Mouse (Mus musculus) adrenal gland, postnatal 0 days (tissue): ENCODE results near the gene Tmem258. TPM values are rescaled to one million over a fixed set of nuclear protein-coding genes. Genes with fewer than 3 reads are reported as not detected.

Experiments used
- microRNA-seq: library from miRNA; unstranded; fragments of <30 nt; microRNA quantifications from one replicate; pipeline ENCODE4, GENCODE M21; 2016; ENCODE audit warnings: borderline replicate concordance; ENCODE audit not compliant: insufficient number of aligned reads
- polyA plus RNA-seq: library from polyadenylated mRNA; unstranded; fragments of >200 nt; fragmentation: Nextera tagmentation; extraction: Ambion mirVana; gene quantifications from 2 replicates; pipeline ENCODE4 v1.2.1, GENCODE M21; 2015

Gene Tmem258
- 538 and 559 TPM in 2 replicates for polyA plus RNA-seq

DNA sequence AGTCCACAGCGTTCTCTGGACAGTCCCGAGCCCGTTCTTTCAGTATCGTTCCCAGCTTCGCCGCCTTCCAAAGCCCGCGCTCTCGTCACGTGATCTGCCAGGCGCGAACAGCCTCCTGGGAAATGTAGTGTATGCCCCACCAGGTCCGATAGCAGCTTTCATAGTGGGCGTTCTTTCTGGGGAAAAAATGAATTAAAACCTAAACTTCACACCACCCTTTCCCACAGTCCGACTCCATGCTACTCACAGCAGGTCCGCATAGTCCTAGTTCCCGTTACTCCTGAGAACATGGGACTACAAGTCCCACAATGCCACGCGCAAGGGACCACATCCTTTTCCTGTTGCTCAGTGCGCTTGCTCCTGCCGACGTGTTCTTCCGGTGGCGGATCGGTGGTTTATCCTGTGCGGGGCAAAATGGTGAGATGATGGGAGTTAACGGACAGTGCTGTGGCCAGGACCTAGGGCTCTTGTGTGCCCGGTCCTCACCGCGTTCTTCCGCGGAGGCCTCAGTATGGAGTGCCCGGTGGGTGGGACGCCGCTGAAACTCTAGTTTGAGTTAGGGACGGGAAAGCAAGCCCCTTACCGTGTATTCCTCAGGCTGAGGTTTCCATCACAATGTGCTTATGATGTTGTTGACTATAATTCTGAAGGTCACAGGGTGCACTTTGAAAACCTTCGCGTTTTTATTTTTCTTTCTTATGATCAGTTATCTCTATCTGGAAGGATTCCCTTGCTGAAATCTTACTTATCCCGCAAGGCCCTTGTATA is at the start of gene Tmem258, which contains the start of gene Fen1:
TSS of gene Tmem258 (plus strand) at position 167 of the 768 bp plus-strand sequence.
TSS of gene Fen1 (minus strand) at position 322 of the 768 bp plus-strand sequence.

DNA sequence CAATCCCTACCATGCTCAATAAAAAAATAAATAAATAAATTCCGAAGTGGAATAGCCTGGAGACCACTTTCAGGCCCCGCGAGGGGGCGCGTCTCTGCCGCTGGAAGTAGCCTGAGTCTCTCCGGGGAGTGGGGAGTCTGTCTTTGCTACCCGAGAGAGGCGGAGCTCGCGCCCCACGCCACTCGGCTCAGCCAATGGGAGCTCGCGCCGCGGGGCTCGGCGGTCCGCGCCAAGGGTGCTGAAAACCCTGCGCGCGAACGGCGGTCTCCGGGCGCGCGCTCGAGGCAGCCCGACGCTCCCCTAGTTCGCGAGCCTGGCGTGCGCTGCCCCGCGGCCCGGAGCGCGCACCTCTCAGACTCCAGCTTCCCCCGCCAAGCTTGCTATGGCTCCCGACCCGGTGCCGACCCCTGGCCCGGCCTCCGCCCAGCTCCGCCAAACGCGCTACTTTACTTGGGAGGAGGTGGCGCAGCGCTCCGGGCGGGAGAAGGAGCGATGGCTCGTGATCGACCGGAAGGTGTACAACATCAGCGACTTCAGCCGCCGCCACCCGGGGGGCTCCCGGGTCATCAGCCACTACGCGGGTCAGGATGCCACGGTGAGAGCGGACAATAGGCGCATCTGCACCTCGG is 21.0 kb upstream of the Tmem258 start, which contains the start of gene Fads1:
TSS of gene Fads1 (plus strand) at position 219 of the 629 bp plus-strand sequence.

DNA sequence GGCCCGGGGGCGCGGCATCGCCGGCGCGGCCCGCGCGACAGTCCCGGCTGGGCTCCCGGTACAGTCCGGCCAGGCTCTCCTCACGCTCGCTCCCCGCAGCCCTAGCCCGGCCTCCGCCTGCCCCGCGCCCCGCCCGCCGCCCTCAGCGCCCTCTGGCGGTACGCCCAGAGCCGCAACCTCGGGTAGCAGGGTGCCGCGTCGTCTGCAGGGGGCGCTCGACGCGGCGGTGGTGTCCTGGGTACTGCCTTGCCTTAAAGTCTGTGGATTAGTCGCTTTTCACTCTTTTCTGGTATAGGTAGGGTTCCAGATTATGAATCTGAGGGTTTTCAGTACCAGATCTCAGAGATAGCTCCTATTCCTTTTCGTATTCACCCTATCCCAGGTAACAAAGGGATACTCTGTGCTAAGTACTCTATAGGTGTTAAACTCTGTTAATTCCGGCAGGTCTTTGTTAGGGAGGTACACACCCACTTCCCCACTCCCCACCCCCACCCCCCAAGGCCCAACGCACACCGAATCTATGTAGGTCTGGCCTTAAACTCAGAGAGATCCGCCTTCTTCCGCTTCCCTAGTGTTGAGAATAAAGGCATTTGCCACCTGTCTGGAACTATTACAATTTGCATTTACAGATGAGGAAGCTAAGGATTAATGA is 37.0 kb downstream of the Tmem258 start, which contains the start of gene Myrf:
TSS of gene Myrf (minus strand) at position 95 of the 652 bp plus-strand sequence.

Small RNA genes within 50 kb of the gene (microRNA-seq; reads per million reads assigned to microRNA genes)
- gene Mir6993 = 2.8 reads per million

Other genes with a start within 250 kb of the Tmem258 start
- 2,773 and 3,684 TPM in 2 replicates for gene Fth1, start 223.4 kb upstream of the Tmem258 start, polyA plus RNA-seq
- gene Best1, start 202.4 kb upstream of the Tmem258 start, polyA plus RNA-seq = 1.3 and 2.2 TPM in 2 replicates
- gene Rab3il1, start 202.3 kb upstream of the Tmem258 start, polyA plus RNA-seq = 25.0 and 25.9 TPM in 2 replicates
- gene Fads3, start 162.4 kb upstream of the Tmem258 start, polyA plus RNA-seq = 10.0 and 20.0 TPM in 2 replicates
- 160 and 345 TPM in 2 replicates for gene Fads2, start 102.3 kb upstream of the Tmem258 start, polyA plus RNA-seq
- gene Fads1, start 21.1 kb upstream of the Tmem258 start, polyA plus RNA-seq = 81.3 and 126 TPM in 2 replicates
- gene Fen1, start 155 bp downstream of the Tmem258 start, polyA plus RNA-seq = 33.0 and 47.4 TPM in 2 replicates
- gene Myrf, start 36.7 kb downstream of the Tmem258 start, polyA plus RNA-seq = 3.1 and 4.0 TPM in 2 replicates
- gene Dagla, start 100.9 kb downstream of the Tmem258 start, polyA plus RNA-seq = 1.7 and 2.6 TPM in 2 replicates
- gene Syt7, start 185.1 kb downstream of the Tmem258 start, polyA plus RNA-seq = 5.5 and 7.3 TPM in 2 replicates